Mouse (Mus musculus): Measurements from ENCODE around the gene Rhot2.

- no peak for TF ChIP-seq POLR2A (IDR thresholded peaks at IDR 0.05; ENCODE audit: control insufficient read depth, extremely low read depth, insufficient read depth, low read length, poor library complexity)
- no peak for TF ChIP-seq CTCF (IDR thresholded peaks at IDR 0.05; ENCODE audit: borderline replicate concordance, control insufficient read depth, extremely low read depth, insufficient read depth, low read length, poor library complexity)
These were observed 38.6 kb upstream of the Rhot2 start for GRCm38 (mm10) chr17:25883268-25883667.
